Comparison of ENCODE assay signal across 8 mouse cellular contexts in the genomic region with DNA sequence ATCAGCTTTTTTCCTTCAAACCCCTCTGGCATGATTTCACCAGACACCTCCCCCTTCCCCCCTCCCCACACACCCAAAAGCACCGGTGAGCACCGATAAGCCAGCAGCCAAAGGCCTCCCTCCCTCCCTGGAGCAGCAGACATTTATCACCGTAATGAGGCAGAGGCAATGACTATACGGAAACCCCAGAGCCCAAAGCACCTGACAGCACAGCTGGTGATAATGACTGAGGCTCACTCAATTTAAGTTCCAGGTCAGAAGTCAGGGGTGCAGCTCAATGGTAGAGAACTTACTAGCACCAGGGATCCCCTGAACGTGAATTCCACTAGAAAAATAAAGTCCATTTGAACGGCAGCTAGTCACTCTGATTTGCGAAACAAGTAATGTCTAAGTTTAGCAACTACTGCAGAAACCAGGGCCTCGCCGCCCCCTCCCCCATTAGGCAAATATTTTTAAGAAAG. TPM values are rescaled to one million over a fixed set of nuclear protein-coding genes. Genes with fewer than 3 reads are reported as not detected.
DNase-seq lines count a peak whose midpoint lies in the region; ATAC-seq and TF ChIP-seq lines count a peak whose summit lies in the region.

No protein-coding gene starts in this region.

- H3K4me3 ChIP-seq in forebrain, embryonic 13.5 days: peak overlapping the region; percentile 77
- H3K4me3 ChIP-seq in limb, embryonic 10.5 days: peak overlapping the region; percentile 82
- H3K4me3 ChIP-seq in myocyte: peak overlapping the region; percentile 53

- peak overlapping the region; percentile 85 for H3K9ac ChIP-seq in forebrain, embryonic 13.5 days

- no peak overlapping the region for H3ac ChIP-seq in myocyte (ENCODE audit: control insufficient read depth, insufficient read length)

- peaks cover 37% of the 10 kb centered on the region for H3K79me2 ChIP-seq in myocyte (ENCODE audit: control insufficient read depth, insufficient read depth)

- 24% methylated on average over 9 of the region's 9 CpGs for whole genome bisulfite sequencing in forebrain, embryonic 13.5 days
- WGBS in limb, embryonic 10.5 days: 13% methylated on average over 9 of the region's 9 CpGs

- peak; percentile 89 for DNase-seq in heart, adult 11 months
- no peak for DNase-seq in heart, adult 8-10 months (ENCODE audit: low spot score)
- peak; percentile 69 for DNase-seq in limb, embryonic 10.5 days (ENCODE audit: low spot score)
- DNase-seq in cerebellum, adult 11 months: no peak

- H3K36me3 ChIP-seq in forebrain, embryonic 13.5 days (ENCODE audit: poor library complexity, severe bottlenecking): peaks cover 29% of the 10 kb centered on the region
- peaks cover 32% of the 10 kb centered on the region for H3K36me3 ChIP-seq in limb, embryonic 10.5 days
- H3K36me3 ChIP-seq in myocyte (ENCODE audit: control insufficient read depth, insufficient read depth): peaks cover 23% of the 10 kb centered on the region

- H3K27ac ChIP-seq in forebrain, embryonic 13.5 days: no peak overlapping the region
- peak overlapping the region; percentile 28; the same call in 1 of the 2 replicates for H3K27ac ChIP-seq in limb, embryonic 10.5 days

- no peak for TF ChIP-seq POLR2A in myocyte (IDR thresholded peaks at IDR 0.05; ENCODE audit: insufficient read length, low read depth)

- H3K4me1 ChIP-seq in forebrain, embryonic 13.5 days: peaks cover 20% of the 10 kb centered on the region
- H3K4me1 ChIP-seq in limb, embryonic 10.5 days: peaks cover 35% of the 10 kb centered on the region

- ATAC-seq in activated CD4-positive, CD25-positive, alpha-beta regulatory T cell, adult 4 months: peak; percentile 31
- no peak for ATAC-seq in forebrain, embryonic 13.5 days
- ATAC-seq in frontal cortex, adult (ENCODE audit: low TSS enrichment): no peak

- no peaks in the 10 kb centered on the region for H3K9me3 ChIP-seq in forebrain, embryonic 13.5 days (replicated peaks)
- no peaks in the 10 kb centered on the region for H3K9me3 ChIP-seq in limb, embryonic 10.5 days (replicated peaks)

- peaks cover 14% of the 10 kb centered on the region for H3K27me3 ChIP-seq in forebrain, embryonic 13.5 days
- H3K27me3 ChIP-seq in limb, embryonic 10.5 days (ENCODE audit: low read depth, poor library complexity, severe bottlenecking): no peaks in the 10 kb centered on the region
- H3K27me3 ChIP-seq in myocyte (ENCODE audit: control insufficient read depth, insufficient read depth, insufficient read length): no peaks in the 10 kb centered on the region

- peak overlapping the region; percentile 71 for H3K4me2 ChIP-seq in forebrain, embryonic 13.5 days
- H3K4me2 ChIP-seq in myocyte (ENCODE audit: low read depth): peak overlapping the region; percentile 74

TF ChIP-seq in myocyte, 11 proteins besides CTCF, POLR2A, EP300 and RAD21:
- TF ChIP-seq MYOD1 (IDR thresholded peaks at IDR 0.05; ENCODE audit: control insufficient read depth in 1 of 3, insufficient read length in 2 of 3, low read depth in 2 of 3) (peak in 1 of 3 experiments; percentile 51), MYOG (IDR thresholded peaks at IDR 0.05; ENCODE audit: control insufficient read depth in 1 of 3, insufficient read depth in 1 of 3, insufficient read length in 2 of 3, low read depth in 2 of 3) (peak in 1 of 3 experiments; percentile 27), USF1 (IDR thresholded peaks at IDR 0.05; ENCODE audit: low read depth) (no peak)

RNA-seq across cellular contexts. Expression of gene Degs1, which starts 1.3 kb away (rescaled TPM):
- total RNA-seq in heart, adult 8-10 months (2022): 10 to 100 TPM; 56.1 to 62.6 (median 60.4) TPM
- polyA plus RNA-seq in activated CD4-positive, CD25-positive, alpha-beta regulatory T cell, adult 4 months (2017; shearing (Covaris generic)): 100 to 1,000 TPM; 109 to 114 TPM
- 48.7 and 49.3 TPM in 2 replicates for polyA plus RNA-seq in forebrain, embryonic 13.5 days (2015; fragmentation: Nextera tagmentation; extraction: Ambion mirVana)
- 65.1 and 65.5 TPM in 2 replicates for polyA plus RNA-seq in limb, embryonic 10.5 days (2016; fragmentation: Nextera tagmentation; extraction: Ambion mirVana)
- polyA plus RNA-seq in myocyte (2012; fragmentation: generic; extraction: Trizol): 110 TPM

Comparison
In these comparisons a context has a peak if more than half of its experiments do, and no peak if none do; other contexts are left out.
1. DNase-seq: peak in heart, adult 11 months (single experiment) and limb, embryonic 10.5 days (single experiment); none in heart, adult 8-10 months (single experiment) and cerebellum, adult 11 months (single experiment).
2. Peak in every context shown above with its lines, with median percentiles within 50 percentile points of each other: H3K4me3 ChIP-seq.